Mouse (Mus musculus) kidney, postnatal 0 days (tissue): ENCODE data around the gene AI597479. TPM values are rescaled to one million over a fixed set of nuclear protein-coding genes. Genes with fewer than 3 reads are reported as not detected.

Experiments
- ATAC-seq: fragments of 200-750 bp; cut with Nextera tagmentation; replicated peaks from 2 replicates; pipeline ENCODE4 v1.8.0; 2017; ENCODE audit warnings: low read depth, moderate number of reproducible peaks, moderate TSS enrichment, moderate library complexity; ENCODE audit not compliant: low FRiP score
- DNase-seq: peaks from one replicate; pipeline ENCODE4 v3.0.0-alpha.2; 2016; ENCODE audit warnings: low spot score
- H3K27ac ChIP-seq: fragments of 300-500 bp; sonication (generic); 2 replicates; pipeline ENCODE4 v1.5.1; 2014; ENCODE audit warnings: mild to moderate bottlenecking
- H3K27me3 ChIP-seq: fragments of 300-500 bp; sonication (generic); 2 replicates; pipeline ENCODE4 v1.6.1; 2014; ENCODE audit warnings: low read length, mixed read lengths; ENCODE audit not compliant: insufficient read depth
- H3K36me3 ChIP-seq: fragments of 300-500 bp; sonication (generic); 2 replicates; pipeline ENCODE4 v1.6.1; 2014; ENCODE audit warnings: low read length, mixed read lengths; ENCODE audit not compliant: insufficient read depth
- H3K4me1 ChIP-seq: fragments of 300-500 bp; sonication (generic); replicated peaks from 2 replicates; pipeline ENCODE4 v1.6.1; 2014; ENCODE audit warnings: antibody characterized with exemption, low read length, mixed read lengths; ENCODE audit not compliant: insufficient read depth
- H3K4me2 ChIP-seq: fragments of 300-500 bp; sonication (generic); 2 replicates; pipeline ENCODE4 v1.6.1; 2014; ENCODE audit warnings: mild to moderate bottlenecking, low read length, moderate library complexity, mixed read lengths
- H3K4me3 ChIP-seq: fragments of 300-500 bp; sonication (generic); replicated peaks from 2 replicates; pipeline ENCODE4 v1.5.1; 2014; ENCODE audit warnings: low read depth, low read length
- H3K9ac ChIP-seq: fragments of 300-500 bp; sonication (generic); 2 replicates; pipeline ENCODE4 v1.6.1; 2014; ENCODE audit warnings: low read depth, low read length
- H3K9me3 ChIP-seq: fragments of 300-500 bp; sonication (generic); replicated peaks from 2 replicates; pipeline ENCODE4 v1.6.1; 2016; ENCODE audit warnings: low read length, inconsistent platforms, mixed read lengths
- CTCF ChIP-seq: IDR thresholded peaks from 2 replicates; pipeline ENCODE4 v1.5.1; 2016; ENCODE audit warnings: antibody characterized with exemption, low read depth, mild to moderate bottlenecking, moderate library complexity
- whole genome bisulfite sequencing: fragments of 180-500 bp; shearing (Covaris S2); extraction: QIAGEN DNeasy Blood & Tissue Kit; methylation state at CpG from one replicate; pipeline ENCODE4 v1.1.7; 2014; 5-methylcytosine and 5-hydroxymethylcytosine counted together
- polyA plus RNA-seq: library from polyadenylated mRNA; unstranded; fragments of >200 nt; fragmentation: Nextera tagmentation; extraction: Ambion mirVana; gene quantifications from 2 replicates; pipeline ENCODE4 v1.2.1, GENCODE M21; 2015

The AI597479 gene
- polyA plus RNA-seq, 1 experiment from 2014 or later = 21.0 TPM

DNA sequence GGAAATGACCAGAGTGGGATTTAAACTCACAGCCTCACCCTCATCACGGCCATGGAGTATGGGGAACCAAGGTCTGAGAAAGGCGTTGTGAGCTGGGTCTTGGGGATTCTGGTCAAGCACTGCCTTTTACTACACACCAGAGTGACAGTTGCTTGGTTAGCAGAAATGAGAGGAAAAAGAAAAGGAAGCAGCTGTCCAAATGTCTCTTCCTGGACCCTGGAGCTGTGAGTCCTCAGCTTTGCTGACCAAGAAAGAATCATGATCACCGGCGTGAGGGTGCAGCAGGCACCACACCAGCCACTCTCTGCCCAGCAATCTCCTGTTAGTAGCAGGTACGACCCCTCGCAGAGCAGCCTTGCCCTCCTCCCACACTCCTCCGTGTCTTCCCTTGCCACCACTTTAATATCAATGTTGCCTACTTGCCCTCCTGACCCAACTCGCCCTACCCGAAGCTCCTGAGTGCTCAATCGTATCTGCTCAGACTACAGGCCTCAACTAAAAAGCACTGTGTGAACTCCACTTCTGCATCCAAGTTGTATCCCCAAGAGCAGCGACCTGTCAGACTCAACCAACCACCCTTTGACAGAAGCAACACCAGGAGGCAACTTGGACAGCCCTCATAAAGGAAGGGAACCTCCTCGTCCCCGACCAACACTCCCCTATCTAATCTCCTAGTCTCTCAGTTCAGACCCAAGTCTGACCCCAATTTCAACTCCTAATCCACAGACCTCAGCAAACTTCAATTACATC is 7.0 kb upstream of the AI597479 start:
- Histone ChIP-seq H3K27me3 (no peaks in the 10 kb centered on the region), H3K4me2 (peak overlapping the region; percentile 58), H3K4me1 (0 out of 2 replicates have a peak, but pooled peaks cover 3% of the 10 kb centered on the region), H3K36me3 (0 out of 2 replicates have a peak, but pooled peaks cover 9% of the 10 kb centered on the region), H3K9me3 (no peaks in the 10 kb centered on the region), H3K4me3 (peak overlapping the region; percentile 52), H3K27ac (no peak overlapping the region), H3K9ac (peak overlapping the region; percentile 74)
- ATAC-seq (peak; percentile 15), DNase-seq (peak; percentile 16)
- no peak for TF ChIP-seq CTCF
- whole genome bisulfite sequencing = 34% methylated on average over 13 of the region's 13 CpGs

DNA sequence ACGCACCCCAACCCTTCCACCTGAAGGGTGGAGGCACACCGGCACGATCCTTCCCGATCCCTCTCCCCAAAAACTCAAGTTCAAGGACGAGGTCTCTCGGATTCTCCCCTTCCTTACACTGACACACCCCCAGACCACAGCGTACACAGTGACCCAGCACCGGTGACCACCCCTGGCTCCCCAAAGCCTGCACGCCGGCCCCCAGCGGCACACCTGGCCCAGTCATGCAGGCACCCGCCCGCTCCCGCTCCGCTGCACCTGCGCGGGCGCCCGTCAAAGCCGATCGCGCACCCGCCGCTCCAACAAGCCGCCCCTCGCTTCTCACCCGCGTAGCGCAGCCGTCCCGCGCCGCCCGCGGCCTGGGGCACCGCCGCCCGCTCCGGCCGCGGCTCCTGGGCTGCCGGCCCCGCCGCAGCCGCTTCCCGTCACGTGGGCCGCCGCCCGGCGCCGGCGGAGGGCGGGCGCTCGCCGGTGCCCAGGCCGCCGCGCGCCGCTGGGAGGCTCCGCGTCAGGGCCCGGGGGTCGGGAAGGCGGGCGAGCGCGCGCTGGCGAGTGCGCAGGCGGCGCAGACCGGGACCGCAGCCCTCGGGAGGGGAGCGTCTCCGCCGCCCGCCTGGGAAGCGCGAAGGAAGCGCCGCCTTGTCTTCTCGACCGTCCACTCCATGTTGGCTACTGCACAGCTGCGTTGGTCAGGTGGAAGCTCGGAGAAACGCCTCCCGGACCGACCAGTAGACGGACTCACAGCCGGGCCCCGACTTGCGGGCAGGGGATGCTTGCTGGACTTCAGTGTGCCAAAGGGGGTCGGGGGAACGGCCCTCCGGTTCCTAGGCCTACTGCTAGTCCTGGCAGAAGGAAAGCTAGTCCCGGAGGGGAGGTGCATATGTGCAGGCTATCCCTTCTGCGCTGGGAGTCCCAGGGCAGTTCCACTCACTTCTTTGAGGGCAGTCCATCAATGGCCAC is 6.2 kb upstream of the AI597479 start:
- under 1% methylated on average over 93 of the region's 102 CpGs for WGBS

DNA sequence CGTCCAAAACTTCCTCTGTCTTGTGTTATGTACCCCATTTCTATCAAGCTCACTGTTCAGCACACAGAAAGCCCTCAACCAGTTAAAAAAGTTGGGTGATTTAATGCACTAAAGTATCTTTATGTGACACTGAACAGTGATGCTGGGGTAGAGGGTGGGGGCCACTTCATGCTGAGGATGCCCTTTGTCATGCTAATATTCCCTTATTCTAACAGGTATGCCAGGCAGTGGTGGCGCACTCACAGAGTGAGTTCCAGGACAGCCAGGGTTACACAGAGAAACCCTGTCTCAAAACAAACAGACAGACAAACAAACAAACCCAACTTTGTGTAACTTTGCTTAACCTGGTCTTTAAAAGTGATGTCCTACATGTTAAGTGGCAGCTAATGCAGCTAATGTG is 4.3 kb upstream of the AI597479 start:
- Histone ChIP-seq H3K9ac (no peak overlapping the region), H3K9me3 (no peaks in the 10 kb centered on the region), H3K27me3 (no peaks in the 10 kb centered on the region), H3K27ac (no peak overlapping the region), H3K4me3 (no peak overlapping the region), H3K4me2 (no peak overlapping the region), H3K4me1 (0 out of 2 replicates have a peak, but pooled peaks cover 5% of the 10 kb centered on the region), H3K36me3 (0 out of 2 replicates have a peak, but pooled peaks cover 9% of the 10 kb centered on the region)
- DNase-seq (no peak), ATAC-seq (no peak)
- WGBS = 92% methylated on average over 2 of the region's 2 CpGs
- no peak for TF ChIP-seq CTCF

More for the DNA sequence above, 6.2 kb upstream of the AI597479 start:
- ATAC-seq = peak; percentile 81
- no peaks in the 10 kb centered on the region for H3K9me3 ChIP-seq
- H3K4me1 ChIP-seq = 0 out of 2 replicates have a peak, but pooled peaks cover 3% of the 10 kb centered on the region
- peak overlapping the region; percentile 74 for H3K9ac ChIP-seq
- peak overlapping the region; percentile 58 for H3K4me2 ChIP-seq
- no peak for TF ChIP-seq CTCF
- H3K27me3 ChIP-seq = no peaks in the 10 kb centered on the region
- peak overlapping the region; percentile 52 for H3K4me3 ChIP-seq
- DNase-seq = peak; percentile 65
- H3K27ac ChIP-seq = peak overlapping the region; percentile 80
- 0 out of 2 replicates have a peak, but pooled peaks cover 9% of the 10 kb centered on the region for H3K36me3 ChIP-seq

DNA sequence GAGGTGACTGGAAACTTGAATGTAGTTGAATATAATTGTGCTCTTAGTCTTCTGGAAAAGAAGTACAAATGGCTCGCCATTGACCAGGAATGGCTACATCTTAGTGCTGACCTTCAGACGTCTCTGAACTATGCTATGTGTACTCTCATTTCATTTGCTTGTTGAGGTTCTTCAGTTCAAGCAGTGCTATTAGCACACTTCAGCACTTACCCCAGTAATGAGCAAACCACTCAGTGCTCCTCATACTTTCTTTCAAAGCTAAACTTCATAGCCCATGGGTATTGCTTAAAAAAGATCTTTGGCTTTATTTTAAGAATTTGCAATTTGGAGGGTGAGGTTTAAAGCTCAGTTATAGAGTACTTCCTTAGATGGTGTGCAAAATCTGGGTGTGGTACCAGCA is 10.2 kb downstream of the AI597479 start:
- no peak for TF ChIP-seq CTCF
- no peaks in the 10 kb centered on the region for H3K9me3 ChIP-seq
- no peak overlapping the region for H3K27ac ChIP-seq
- peaks cover 21% of the 10 kb centered on the region for H3K36me3 ChIP-seq
- DNase-seq = no peak
- ATAC-seq = no peak
- H3K4me1 ChIP-seq = no peaks in the 10 kb centered on the region
- WGBS = 92% methylated on average over 2 of the region's 2 CpGs
- H3K9ac ChIP-seq = no peak overlapping the region
- H3K4me3 ChIP-seq = no peak overlapping the region
- no peak overlapping the region for H3K4me2 ChIP-seq
- H3K27me3 ChIP-seq = no peaks in the 10 kb centered on the region

DNA sequence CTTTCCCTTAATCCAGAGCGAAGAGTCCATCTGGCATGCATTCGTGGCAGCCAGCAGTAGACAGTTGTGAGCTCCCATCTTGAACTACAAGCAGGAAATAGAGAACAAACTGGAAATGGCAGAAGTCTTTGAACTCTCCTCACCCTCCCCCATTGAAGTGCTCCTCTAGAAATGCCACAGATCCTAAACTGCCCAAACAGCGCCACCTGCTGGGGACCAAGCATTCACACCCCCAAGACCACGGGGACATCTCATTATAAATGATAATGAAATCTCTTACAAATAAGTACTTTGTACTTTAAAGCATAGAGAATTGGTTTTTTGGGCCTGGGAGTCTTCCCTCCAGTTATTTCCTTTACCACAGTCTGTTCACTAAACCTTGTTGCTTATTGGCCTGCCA is 12.0 kb downstream of the AI597479 start:
- Histone ChIP-seq H3K9ac (no peak overlapping the region), H3K4me2 (no peak overlapping the region), H3K9me3 (no peaks in the 10 kb centered on the region), H3K36me3 (peaks cover 36% of the 10 kb centered on the region), H3K27ac (no peak overlapping the region), H3K4me1 (no peaks in the 10 kb centered on the region), H3K4me3 (no peak overlapping the region), H3K27me3 (no peaks in the 10 kb centered on the region)
- peak; percentile 84 for TF ChIP-seq CTCF
- WGBS = 61% methylated on average over 4 of the region's 4 CpGs
- DNase-seq (peak; percentile 75), ATAC-seq (no peak)

DNA sequence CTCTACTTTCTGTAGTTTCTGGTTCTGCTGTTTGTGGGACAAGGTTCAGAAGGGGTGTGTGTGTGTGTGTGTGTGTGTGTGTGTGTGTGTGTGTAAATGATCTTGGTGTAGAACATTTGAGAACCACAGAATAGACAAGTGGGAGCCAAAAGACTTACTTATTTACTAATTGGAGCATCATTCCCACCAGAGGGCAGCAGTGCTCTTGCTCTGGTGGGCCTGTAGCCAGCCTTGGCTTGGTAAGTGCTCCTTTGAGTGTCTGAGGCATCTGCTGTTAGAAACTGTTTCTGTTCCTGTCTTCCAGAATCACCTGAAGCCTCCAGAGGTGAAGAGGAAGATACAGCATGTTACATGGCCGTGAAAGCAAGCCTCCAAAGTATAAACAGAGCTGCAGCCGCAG is 14.4 kb downstream of the AI597479 start:
- no peak overlapping the region for H3K4me2 ChIP-seq
- H3K27me3 ChIP-seq = no peaks in the 10 kb centered on the region
- TF ChIP-seq CTCF = peak; percentile 77
- H3K4me3 ChIP-seq = no peak overlapping the region
- H3K9ac ChIP-seq = no peak overlapping the region
- ATAC-seq (no peak), DNase-seq (peak; percentile 88)
- H3K9me3 ChIP-seq = no peaks in the 10 kb centered on the region
- H3K4me1 ChIP-seq = no peaks in the 10 kb centered on the region
- no peak overlapping the region for H3K27ac ChIP-seq
- H3K36me3 ChIP-seq = peaks cover 35% of the 10 kb centered on the region
- 93% methylated on average over 2 of the region's 2 CpGs for WGBS
